Mouse (Mus musculus) spleen, postnatal 10 days (tissue): Measurements from ENCODE around the gene Xrcc5.

Source experiments
- DNase-seq, 2 experiments: peaks; one replicate each; pipeline ENCODE4 v3.0.0; 2021 to 2022; ENCODE audit warnings: low spot score in 2 of 2

Gene Xrcc5

DNA sequence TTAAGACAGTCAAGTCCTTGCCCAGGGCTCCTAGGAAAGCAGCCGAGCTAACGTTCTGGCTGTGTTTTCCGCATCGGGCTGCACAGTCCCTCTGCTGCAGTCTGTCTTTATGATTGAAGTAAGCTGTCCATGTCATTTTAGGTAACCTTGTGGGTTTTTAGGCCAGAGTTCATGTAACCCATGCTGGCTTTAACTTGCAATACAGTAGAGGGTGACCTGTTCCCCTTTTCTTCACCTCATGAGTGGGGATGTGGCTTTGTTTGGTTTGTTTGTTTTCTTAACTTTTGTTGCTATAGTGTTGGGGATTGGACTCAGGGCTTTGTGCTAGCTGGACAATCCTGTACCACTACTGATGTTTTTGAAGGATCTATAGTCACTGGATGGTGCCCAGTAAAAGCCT lies 83.2 kb downstream of the Xrcc5 start:
- DNase-seq, result no peak

DNA sequence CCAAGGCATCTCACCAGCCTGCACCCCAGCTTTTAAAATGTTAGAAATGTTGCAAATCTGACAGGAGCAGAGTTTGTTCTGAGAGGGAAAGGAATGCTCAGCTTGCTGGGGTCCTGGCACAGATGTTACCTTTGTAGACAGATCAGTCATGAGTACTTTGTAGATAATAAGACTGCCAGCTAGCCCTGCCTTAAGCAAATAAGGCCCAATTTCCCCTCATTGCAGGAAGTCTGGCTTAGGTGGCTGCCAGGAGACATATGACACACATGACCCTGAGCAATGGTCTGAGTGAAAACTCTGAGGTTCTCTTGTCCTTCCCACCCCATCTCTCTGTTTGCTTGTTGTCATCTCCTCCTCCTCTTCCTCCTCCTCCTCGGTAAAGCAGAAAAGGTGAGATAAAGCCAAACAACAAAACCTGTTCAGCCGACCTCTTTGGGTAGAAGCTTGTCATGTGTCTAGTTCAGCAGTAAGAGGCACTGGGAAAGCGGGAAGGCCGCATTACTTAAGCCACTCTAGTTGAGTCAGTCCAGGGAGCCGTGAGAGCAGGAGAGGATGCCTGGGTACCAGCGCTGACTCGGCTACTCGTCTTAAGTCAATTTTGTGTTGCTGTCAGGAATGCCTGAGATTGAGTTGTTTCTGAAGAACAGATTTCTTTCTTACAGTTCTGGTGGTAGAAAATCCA lies 92.6 kb downstream of the Xrcc5 start:
- DNase-seq, result no peak

DNA sequence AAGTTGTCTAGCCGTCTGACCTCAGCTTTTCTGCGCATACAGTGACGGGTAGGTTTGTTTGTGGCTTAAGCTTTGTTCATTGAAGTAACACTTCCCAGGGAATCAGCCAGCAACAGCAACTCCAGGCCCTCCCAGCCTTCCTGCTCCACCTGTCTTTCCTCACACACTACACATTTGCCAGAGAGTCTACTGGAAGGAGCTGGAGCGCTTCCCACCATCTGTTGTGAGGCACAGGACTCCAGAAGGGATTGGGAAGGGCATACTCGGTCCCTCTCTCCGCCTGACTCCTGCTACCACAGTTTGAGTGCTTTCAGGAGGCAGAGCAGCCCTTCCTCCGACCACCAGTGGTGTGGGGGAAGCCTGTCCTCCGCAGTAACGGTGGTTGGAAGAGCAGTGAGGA lies 93.4 kb downstream of the Xrcc5 start:
- no peak for DNase-seq

- DNase-seq, result no peak
Observed at GRCm38 (mm10) chr1:72401331-72402069, 94.3 kb downstream of the Xrcc5 start.

- DNase-seq, result no peak
Observed at GRCm38 (mm10) chr1:72406505-72407079, 99.4 kb downstream of the Xrcc5 start.

DNA sequence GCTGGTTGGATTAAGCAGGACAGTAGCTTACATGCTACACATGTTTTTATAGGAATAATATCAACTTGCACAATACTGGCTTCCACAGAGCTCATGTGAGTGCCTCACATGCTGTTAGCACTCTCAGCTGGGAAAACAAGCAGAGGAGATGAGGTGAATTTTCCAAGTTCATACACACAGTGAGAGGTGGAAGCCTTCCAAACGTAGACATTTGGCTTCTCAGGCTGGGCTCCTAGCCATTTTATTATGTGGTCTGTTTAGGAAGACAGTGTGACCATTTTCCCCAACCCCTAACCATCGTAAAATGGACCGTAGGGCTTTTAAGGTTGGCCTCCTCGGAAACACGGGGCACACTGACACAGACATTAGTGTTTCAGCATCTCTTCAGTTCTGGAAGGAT lies 102.7 kb downstream of the Xrcc5 start:
- no peak for DNase-seq

GRCm38 (mm10) chr1:72411108-72411507 lies 103.9 kb downstream of the Xrcc5 start:
- DNase-seq, result no peak

DNA sequence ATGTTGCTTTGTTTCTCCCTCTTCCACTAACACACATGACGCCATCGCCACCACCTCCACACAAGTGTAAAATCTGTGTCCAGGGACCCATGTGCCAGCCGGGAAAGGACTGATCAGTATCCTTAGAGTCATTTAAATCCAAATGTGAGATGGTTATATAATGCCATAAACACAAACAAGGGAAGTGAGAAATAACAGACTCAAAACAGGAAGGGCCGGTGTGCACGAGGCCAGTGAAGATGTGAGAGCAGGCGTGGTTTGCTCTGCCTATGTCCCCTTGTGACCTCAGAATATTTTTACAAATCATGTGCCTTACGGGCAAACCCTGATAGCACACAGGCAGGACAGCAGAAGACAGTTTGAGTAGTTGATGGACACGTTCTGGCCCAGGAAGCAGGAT lies 106.0 kb downstream of the Xrcc5 start:
- DNase-seq, result no peak

DNA sequence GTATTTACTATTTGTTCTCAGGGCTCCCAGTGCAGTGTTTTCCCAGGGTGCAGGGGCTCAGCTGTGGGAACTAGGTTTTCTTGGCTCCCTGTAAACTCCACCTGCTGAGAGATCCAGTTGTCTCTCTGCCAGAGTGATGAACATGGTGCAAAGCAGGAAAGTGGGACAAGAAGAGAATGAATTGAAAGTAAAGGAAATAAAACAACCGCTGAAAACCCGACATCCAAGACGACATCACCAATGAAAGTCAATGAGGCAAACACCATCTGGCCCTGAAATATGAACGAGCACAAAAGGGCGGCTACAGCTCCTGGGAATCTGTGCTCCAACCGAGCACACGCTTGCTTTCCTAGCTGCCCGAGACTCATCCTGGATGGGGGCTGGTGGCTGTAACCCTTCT lies 106.9 kb downstream of the Xrcc5 start:
- DNase-seq, result no peak

GRCm38 (mm10) chr1:72414561-72415253 lies 107.5 kb downstream of the Xrcc5 start:
- DNase-seq, result no peak

DNA sequence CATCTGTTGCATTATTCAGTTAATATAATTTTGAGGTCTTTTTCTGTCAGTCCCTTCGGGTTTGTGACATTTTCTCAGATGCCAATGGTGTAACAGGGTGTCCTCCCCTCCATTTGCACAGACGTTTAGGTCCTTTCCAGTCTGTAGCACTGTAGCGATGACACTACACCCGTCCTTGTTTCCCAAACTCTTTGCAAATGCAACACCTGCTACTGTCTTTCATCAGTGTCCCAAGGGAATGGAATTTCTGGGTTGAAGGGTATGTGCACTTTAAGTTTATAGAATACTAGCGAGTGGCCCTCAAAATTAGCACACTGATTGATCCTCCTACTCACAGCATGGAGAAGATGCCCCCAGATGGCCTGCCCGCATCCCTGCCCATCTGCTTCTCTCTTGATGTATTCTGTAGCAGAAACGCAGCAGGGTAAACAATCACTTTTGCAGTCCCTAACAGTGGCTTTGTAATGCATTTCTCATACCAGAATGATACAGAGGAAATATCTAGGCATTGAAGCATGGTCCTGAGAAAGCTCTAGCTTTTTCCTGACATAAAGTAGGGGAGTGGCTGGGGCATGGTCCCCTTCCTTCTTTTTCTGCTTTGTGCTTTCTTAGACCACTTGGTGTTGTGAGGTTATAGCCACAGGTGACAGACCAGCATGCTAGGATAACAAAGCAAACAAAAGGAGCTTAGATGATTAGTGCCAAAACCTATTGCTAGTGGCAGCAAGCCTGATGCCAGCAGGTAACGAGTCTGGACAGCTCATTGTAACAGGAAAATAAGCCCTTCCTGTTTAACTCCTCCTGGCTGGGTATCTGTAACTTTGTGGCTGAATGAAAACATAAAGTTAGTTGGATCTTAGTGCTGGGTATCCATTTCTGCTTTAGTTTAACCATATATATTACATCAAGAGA lies 111.8 kb downstream of the Xrcc5 start:
- no peak for DNase-seq

GRCm38 (mm10) chr1:72420220-72420619 lies 113.0 kb downstream of the Xrcc5 start:
- no peak for DNase-seq

DNA sequence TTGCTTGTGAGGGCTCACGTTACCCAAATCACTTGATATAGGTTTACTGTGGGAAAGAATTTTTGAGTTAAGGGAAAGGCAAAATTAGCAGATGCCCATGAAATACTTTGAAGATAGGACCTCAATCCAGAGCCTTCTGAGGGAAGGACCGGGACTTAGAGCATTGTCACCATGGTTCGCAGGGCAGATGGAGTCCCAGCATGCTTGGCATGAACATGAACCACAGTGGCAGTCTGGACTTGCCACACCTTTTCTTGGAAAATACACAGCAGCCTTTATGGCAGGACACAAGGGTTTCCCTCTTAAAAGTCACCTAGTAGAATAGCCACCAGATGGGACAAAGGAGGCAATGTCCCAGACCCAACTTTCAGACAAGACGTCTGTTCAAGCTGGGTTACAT lies 114.9 kb downstream of the Xrcc5 start:
- DNase-seq, result no peak

DNA sequence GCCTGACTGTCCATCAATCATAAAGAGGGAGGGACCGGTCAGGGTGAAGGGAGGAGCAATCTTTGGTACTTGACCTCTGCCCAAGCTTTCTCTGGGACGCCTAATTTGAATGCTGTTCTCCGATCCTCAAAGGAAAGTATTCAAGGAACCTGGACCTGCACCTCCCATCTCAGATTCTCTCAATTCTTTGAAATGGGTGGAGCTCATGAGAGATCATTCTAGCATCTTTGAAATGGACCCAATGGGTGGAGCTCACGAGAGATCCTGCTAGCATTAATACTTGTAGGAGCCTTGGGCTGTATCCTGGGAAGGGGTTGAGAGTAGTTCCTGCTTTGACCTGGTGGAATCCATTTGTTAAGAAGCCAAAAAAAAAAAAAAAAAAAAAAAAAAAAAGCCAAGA lies 119.2 kb downstream of the Xrcc5 start:
- no peak for DNase-seq

- DNase-seq, result peak in 1 of 2 experiments; percentile 37
Observed at GRCm38 (mm10) chr1:72428526-72428925, 121.3 kb downstream of the Xrcc5 start.

DNA sequence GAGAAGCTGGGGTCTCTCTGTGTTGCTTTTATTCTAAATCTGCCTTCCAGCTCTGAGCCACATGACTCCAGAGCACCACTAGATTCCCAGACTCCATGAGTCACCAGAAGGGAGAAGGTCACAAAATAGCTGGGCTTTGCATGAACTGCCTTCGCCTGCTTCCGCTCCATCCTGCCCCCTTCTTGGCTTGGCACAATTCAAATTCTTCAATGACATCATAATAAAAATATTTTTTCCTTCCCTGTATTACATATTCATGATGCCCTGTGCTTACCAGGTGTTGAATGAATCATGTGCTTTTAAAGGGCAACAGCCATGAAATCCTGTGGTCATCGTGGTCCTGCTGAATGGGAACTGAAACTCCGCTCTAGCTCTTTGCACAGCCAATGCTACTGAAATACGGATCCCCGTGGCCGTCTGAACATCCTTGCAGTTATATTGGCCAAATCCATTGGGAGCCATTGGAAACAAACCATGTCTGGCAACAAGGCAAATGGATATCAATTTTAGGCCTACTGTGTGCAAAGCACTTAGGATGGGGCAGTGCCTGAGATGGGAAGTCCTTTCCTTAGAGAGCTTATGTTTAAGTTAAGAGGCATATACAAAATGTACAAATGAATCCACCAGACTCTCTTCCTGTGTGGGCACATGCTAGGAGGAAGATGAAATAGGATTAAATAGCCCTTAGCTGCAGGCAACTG lies 122.0 kb downstream of the Xrcc5 start:
- peak in 1 of 2 experiments; percentile 19 for DNase-seq

DNA sequence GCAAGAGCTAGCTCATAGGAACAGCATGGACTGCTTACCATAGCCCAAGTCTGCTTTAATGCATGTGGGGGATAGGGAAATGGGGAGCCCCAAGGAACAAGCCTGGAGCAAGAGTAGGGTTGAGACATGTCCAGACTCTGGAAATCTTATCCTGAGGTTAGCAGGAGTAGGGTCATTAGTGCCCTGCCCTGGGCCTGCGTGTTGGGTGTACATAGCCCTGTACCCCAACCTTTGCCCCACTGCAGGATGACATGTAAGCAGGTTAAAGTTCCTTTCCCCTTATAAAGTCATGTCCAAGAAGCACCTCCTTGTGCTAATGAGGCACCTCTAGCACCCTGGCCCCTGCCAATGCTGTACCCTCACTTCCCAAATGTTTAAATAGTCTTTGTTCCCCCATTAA lies 125.4 kb downstream of the Xrcc5 start:
- DNase-seq, result no peak

DNA sequence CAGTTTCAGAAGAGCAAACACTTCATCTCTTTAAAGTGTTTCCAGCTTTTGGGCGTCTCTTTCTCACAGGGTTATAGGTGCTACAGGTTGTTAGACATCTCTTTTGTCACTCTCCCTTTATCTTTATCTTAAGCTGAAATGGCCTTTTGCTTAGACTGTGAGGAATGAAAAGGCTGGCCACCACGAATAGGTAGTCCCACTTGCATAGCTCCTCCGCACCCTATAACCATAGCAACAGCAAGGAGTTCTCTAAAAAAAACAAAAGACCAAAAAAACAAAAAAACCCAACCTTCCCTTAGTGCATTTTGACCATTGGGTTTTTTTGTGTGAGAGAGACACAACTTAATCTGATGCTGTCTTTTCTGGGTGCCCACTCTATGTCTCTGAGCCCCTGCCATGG lies 127.3 kb downstream of the Xrcc5 start:
- no peak for DNase-seq

DNA sequence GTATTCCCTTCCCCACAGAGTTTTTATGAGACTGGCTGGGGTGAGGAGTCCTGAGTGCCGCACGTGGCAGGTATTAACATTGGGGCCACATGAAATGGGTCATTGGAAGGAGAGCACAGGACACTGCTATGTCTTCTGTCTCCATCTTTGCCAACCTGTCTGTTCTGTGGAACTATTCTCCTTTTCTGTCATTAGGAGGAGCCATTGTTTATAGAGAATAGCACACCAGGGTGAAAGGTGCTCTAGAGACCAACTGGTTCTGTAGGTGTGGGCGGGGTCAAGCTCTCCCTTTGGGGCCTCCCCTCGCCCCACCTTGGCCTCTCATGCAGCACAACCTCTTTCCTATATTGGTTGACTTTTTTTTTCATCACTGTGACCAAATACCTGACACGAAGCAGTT lies 129.7 kb downstream of the Xrcc5 start:
- no peak for DNase-seq

DNA sequence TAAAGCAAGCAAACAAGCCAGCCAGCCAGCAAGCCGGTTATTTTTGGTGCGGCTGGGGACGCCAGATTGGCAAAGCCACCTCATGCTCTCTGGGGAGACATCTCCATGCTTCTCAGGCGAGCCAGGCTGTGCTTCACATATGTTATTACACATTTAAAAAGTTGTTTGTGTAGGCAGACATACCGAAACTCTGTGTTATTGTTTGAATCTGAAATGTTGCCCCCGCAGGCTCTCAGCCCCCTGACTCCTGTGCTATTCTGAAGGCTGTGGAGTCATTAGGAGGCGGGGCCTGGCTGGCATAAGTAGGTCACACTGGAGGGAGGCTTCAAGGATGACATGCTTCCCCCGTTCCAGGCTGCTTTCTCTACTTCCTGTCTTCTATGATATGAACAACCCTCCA lies 131.9 kb downstream of the Xrcc5 start:
- no peak for DNase-seq

- DNase-seq, result no peak
Observed at GRCm38 (mm10) chr1:72442747-72443146, 135.5 kb downstream of the Xrcc5 start.
